Mouse (Mus musculus) brain, adult 10 weeks (tissue): ENCODE data around the gene Lcn8. TPM values are rescaled to one million over a fixed set of nuclear protein-coding genes. Genes with fewer than 3 reads are reported as not detected.

Experiments used
- polyA plus RNA-seq: library from polyadenylated mRNA; stranded (reverse); fragments of 350-450 nt; fragmentation: Illumina TruSeq; extraction: RNeasy Lipid Tissue Mini Kit (QIAGEN cat#74804); gene quantifications from one replicate; pipeline ENCODE4 v1.2.3, GENCODE M21; 2015; ENCODE audit warnings: low read depth, low replicate concordance

The Lcn8 gene
- not detected for polyA plus RNA-seq

DNA sequence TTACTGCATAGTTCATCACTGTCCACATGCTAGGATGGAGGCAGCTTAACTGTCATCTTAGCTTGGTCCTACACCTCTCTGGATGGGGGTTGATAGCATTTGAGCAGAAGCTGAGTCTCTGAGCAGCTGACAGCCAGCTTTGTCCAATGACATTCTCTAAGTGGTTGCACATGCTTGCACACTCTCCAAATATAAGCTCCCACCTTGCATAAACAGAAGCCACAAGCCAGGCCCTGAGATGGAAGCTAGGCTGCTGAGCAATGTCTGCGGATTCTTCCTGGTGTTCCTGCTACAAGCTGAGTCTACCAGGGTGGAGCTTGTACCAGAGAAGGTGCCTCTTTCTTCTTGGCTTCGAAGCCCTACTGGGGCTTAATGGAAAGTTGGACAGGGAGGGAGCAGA is at the start of gene Lcn8:
Gene Lcn8 (plus strand): TSS at position 219 of the 400 bp plus-strand sequence.

DNA sequence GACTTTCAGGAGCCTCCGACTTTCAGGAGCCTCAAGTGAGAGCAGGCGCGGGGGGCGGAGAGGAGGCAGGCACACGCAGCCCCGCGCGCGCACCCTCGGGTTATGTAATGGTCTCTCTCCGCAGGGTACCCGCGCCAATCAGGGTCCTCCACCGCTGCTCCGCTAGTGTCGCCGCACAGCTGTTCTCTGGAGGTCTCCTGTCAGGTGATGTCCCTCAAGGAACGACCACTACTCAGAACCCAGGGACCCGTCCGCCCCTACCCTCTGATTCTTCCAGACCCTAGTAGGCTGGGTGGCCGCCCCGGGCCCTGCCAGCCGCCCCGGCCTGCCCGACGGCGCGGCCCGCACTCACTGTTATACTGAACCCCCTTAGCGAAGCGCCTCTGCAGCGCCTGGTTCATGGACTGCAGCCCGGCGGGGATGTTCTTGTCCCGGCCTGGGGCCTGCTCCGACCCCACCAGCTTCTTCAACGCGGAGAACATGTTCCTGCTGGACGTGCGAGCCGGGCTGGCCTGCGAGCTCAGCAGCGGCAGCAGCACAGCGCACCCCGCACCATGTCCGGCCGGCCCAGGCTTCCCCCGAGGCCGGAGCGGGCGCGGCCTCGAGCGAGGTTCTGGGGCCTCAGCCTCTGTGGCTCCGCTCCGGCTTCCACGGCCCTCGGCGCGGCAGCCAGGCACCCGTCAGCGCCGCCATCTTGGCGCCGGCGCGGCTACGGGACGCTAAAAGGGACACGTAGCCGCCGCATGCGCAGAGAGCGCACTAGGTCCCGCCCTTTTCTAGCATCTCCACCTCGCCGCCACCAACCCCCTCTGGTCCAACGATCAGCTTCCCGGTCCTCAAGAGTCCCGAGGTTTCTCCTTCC is 44.9 kb upstream of the Lcn8 start, which contains the start of gene Rabl6:
Gene Rabl6 (minus strand): TSS at position 761 of the 862 bp plus-strand sequence.

DNA sequence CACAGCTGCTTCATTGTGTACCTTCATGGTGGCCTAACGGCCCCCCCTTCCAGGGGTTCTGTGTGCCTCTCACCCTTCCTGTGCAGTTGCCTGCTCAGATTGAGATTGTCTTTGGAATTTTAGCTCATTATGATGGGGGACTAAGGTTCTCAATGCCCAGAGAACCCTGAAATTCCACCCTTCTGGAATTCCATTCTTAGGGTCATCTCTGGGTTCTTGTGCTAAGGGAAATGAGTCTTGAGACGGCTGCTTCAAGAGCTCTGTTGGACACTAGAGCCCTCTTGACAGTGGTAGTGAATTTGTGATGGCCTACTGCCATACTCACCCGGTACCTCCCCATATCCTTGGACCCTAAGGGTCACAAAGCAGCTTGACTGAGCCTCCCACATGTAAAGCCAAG is 35.3 kb upstream of the Lcn8 start, which contains the start of gene Ccdc183:
Gene Ccdc183 (minus strand): TSS at position 101 of the 400 bp plus-strand sequence.

DNA sequence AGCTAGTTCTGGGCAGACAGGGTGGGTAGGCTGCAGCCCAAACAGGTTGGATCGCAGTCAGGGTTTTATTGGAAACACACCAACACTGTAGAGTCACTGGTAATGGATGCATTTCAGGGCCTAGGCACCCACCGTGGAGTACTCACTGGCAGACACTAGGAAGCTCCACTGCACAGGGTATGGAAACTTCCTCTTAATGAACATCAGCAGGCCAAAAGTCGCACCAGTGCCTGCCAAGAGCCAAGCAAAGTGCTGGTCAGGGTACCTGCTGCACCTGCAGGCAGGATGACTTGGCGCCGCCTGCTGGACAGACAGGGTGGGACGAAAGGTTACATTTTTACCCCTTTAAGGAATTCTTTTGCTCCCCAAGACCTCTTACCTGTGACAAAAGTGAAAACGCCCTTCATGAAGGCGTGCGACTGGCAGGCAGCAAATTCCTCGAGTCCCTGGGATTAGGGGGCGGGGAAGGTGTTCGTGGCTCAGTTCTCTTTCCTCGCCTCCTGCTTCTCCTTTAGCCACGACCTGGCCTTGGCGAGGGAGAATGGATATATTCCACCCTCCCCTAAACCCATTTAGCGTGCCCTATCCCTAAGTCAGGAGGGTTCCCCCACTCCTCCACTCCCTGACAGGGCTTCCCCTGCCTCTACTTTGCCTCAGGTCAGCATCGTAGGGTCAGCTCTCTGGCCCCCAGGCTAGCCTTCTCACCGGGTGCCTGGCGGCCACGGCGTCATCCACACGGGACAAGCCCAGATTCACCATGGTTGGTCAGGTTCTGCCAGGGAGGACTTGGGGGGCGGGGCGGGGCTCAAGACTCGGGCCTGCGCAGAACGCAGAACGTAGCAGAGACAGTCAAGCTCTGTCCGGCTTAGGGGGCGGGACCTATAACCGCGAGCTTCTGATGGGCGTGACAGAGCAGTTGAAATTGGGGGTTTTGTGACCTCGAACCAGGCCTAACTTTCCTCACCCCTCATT is 31.4 kb upstream of the Lcn8 start, which contains the start of gene Tmem141:
Gene Tmem141 (minus strand): TSS at position 777 of the 972 bp plus-strand sequence.

DNA sequence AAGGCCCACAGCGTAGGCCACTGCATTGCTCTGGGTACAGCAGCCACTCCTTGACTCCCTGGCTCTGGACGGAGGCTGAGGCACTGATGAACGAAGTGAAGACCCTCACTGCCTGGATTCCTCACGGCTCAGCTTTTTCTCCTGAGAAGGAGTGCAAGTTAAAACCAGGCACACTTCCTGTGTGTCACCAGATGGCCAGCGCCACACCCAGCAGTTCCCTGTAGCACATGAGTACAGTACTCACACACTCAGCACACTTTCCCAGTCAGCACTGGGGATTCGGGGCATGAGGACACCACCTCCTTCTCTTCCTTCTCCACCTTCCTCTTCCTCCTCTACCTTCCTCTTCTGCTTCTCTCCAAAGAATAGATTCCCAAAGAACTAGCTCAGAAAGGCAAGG is 25.1 kb upstream of the Lcn8 start, which contains the start of gene Fcna:
Gene Fcna (minus strand): TSS at position 220 of the 400 bp plus-strand sequence.

DNA sequence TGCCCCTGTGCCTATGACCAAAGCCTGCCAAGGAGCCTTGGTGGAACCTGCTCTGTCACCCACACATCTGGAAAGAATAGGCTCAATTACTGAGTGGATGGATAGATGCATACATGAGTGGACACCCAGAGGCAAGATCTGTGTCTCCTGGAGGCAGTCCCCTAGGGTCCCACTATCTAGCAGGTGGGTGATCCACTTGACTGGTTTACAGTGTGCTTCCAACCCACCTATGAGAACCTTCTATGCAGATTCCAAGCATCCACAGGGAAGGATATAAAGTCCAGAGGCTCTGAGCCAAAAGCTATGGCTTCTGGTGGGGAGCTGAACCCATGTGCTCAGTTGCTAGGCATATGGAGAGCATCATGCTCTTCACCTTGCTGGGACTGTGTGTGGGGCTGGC is 4.7 kb downstream of the Lcn8 start, which contains the start of gene Lcn5:
Gene Lcn5 (plus strand): TSS at position 301 of the 400 bp plus-strand sequence.

DNA sequence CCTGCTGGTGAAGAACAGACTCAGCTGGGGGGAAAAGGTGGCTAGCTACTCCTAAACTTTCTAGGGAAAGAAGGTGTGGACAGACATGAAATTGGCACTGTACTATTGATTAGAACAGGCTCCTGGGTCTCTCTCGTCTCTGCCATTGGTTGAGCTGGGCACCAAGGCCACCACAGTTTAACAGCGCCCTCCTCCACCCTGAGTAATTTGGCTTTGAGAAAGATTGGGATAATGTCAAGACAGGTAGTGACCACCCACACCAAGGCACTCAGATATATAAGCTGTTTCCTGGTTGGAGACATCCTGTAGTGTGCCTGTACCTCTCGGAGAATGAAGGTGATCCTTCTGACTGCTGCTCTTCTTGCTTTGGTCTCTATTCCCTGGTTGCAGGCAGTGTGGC is 23.6 kb downstream of the Lcn8 start, which contains the start of gene Lcn6:
Gene Lcn6 (plus strand): TSS at position 301 of the 400 bp plus-strand sequence.

DNA sequence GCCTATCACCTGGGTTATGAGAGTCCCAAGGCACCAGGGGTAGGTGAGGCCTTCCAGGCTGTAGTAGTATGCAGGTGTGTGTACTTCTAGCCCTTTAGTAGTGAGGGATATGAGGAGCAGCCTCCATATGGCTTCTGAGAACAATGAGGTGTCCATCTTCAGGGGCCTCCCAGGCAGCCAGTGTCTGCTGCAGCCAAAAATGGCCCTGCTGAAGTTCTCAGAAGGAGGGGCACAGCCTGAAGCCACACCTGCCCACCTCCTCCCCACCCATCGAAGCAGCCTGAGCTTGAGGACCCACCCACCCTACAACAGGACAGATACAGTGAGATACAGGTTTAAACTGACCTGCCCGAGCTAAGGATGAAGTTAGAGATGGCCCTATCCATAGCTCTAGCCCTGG is 29.5 kb downstream of the Lcn8 start, which contains the start of gene Lcn10:
Gene Lcn10 (plus strand): TSS at position 301 of the 400 bp plus-strand sequence.

DNA sequence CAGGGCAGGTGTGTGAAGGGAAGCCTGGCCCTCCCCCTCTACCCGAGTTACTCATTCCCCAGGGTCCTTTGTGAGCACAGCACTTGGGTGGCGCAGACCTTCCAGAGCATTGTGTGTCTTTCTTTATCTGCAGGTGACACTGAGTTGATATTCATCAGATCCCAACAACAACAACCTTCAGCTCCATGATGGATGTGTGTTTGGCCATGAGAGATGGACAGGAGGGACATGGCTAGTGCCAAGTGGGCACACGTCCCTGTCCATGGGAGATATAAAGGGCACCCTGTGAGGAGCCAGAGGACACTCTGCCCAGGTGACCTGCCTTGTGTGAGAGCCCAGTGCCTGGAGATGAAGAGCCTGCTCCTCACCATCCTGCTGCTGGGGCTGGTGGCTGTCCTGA is 46.8 kb downstream of the Lcn8 start, which contains the start of gene Obp2a:
Gene Obp2a (plus strand): TSS at position 301 of the 400 bp plus-strand sequence.

Other genes with a start within 250 kb of the Lcn8 start
- gene Fut7, start 229.9 kb upstream of the Lcn8 start, polyA plus RNA-seq: 1.1 TPM
- gene Abca2, start 224.4 kb upstream of the Lcn8 start, polyA plus RNA-seq: 105 TPM
- gene Clic3, start 196.3 kb upstream of the Lcn8 start, polyA plus RNA-seq: not detected
- gene Paxx, start 192.0 kb upstream of the Lcn8 start, polyA plus RNA-seq: 96.2 TPM
- 2,295 TPM for gene Ptgds, start 183.1 kb upstream of the Lcn8 start, polyA plus RNA-seq
- not detected for gene Lcn12, start 159.2 kb upstream of the Lcn8 start, polyA plus RNA-seq
- gene Fbxw5, start 152.4 kb upstream of the Lcn8 start, polyA plus RNA-seq: 96.2 TPM
- 1.9 TPM for gene C8g, start 151.4 kb upstream of the Lcn8 start, polyA plus RNA-seq
- gene Traf2, start 106.2 kb upstream of the Lcn8 start, polyA plus RNA-seq: 10.6 TPM
- gene Edf1, start 95.3 kb upstream of the Lcn8 start, polyA plus RNA-seq: 365 TPM
- gene Mamdc4, start 78.3 kb upstream of the Lcn8 start, polyA plus RNA-seq: 0.95 TPM
- gene Phpt1, start 77.9 kb upstream of the Lcn8 start, polyA plus RNA-seq: 94.8 TPM
- gene Ajm1, start 71.4 kb upstream of the Lcn8 start, polyA plus RNA-seq: 44.4 TPM
- 145 TPM for gene Rabl6, start 44.6 kb upstream of the Lcn8 start, polyA plus RNA-seq
- gene Ccdc183, start 35.4 kb upstream of the Lcn8 start, polyA plus RNA-seq: not detected
- 54.0 TPM for gene Tmem141, start 31.1 kb upstream of the Lcn8 start, polyA plus RNA-seq
- gene Fcna, start 25.1 kb upstream of the Lcn8 start, polyA plus RNA-seq: 0.79 TPM
- not detected for gene Lcn5, start 4.8 kb downstream of the Lcn8 start, polyA plus RNA-seq
- not detected for gene Lcn6, start 23.7 kb downstream of the Lcn8 start, polyA plus RNA-seq
- not detected for gene Lcn10, start 29.6 kb downstream of the Lcn8 start, polyA plus RNA-seq
- gene Obp2a, start 46.9 kb downstream of the Lcn8 start, polyA plus RNA-seq: not detected
- gene Bmyc, start 53.6 kb downstream of the Lcn8 start, polyA plus RNA-seq: 81.8 TPM
- not detected for gene Obp2b, start 83.9 kb downstream of the Lcn8 start, polyA plus RNA-seq
- not detected for gene Lcn3, start 112.4 kb downstream of the Lcn8 start, polyA plus RNA-seq
- gene Lcn11, start 123.9 kb downstream of the Lcn8 start, polyA plus RNA-seq: not detected
- gene Gm13539, start 129.1 kb downstream of the Lcn8 start, polyA plus RNA-seq: not detected
- gene Glt6d1, start 162.7 kb downstream of the Lcn8 start, polyA plus RNA-seq: not detected
- gene Lcn9, start 170.0 kb downstream of the Lcn8 start, polyA plus RNA-seq: not detected
- gene Sohlh1, start 194.1 kb downstream of the Lcn8 start, polyA plus RNA-seq: not detected
- 90.6 TPM for gene Kcnt1, start 210.6 kb downstream of the Lcn8 start, polyA plus RNA-seq